Mouse (Mus musculus) olfactory bulb, adult 2 months (tissue): ENCODE measurements around the gene Synm. TPM values are rescaled to one million over a fixed set of nuclear protein-coding genes. Genes with fewer than 3 reads are reported as not detected.

Experiments used
- H3K27ac ChIP-seq: fragments of 200-500 bp; 2 replicates; pipeline ENCODE4 v1.5.1; 2012; ENCODE audit warnings: low read depth, low read length; ENCODE audit not compliant: insufficient read depth
- H3K4me1 ChIP-seq: fragments of 200-500 bp; 2 replicates; pipeline ENCODE4 v1.6.1; 2012; ENCODE audit warnings: low read length; ENCODE audit not compliant: control insufficient read depth, insufficient read depth
- H3K4me3 ChIP-seq: fragments of 200-500 bp; 2 replicates; pipeline ENCODE4 v1.5.1; 2012; ENCODE audit warnings: mild to moderate bottlenecking, low read depth, low read length, moderate library complexity; ENCODE audit not compliant: insufficient read depth
- CTCF ChIP-seq: fragments of 200-500 bp; IDR thresholded peaks from 2 replicates; pipeline ENCODE4 v1.5.1; 2012; ENCODE audit warnings: low read depth, mild to moderate bottlenecking, low read length, moderate library complexity; ENCODE audit not compliant: insufficient read depth
- POLR2A ChIP-seq: fragments of 200-500 bp; IDR thresholded peaks from 2 replicates; pipeline ENCODE4 v1.6.1; 2012; ENCODE audit warnings: mild to moderate bottlenecking, low read depth, low read length, moderate library complexity; ENCODE audit not compliant: insufficient read depth
- WGBS: fragments of 180-500 bp; shearing (Covaris S2); methylation state at CpG from one replicate; pipeline ENCODE4 v1.1.7; 2018; 5-methylcytosine and 5-hydroxymethylcytosine counted together
- polyA plus RNA-seq: library from polyadenylated mRNA; stranded (reverse); fragments of >200 nt; gene quantifications from 2 replicates; pipeline ENCODE4 v1.2.4, GENCODE M21; 2012; ENCODE audit warnings: low replicate concordance; ENCODE audit not compliant: missing spikeins, insufficient read depth, insufficient read length

Gene Synm
- not detected in 2 replicates for polyA plus RNA-seq

DNA sequence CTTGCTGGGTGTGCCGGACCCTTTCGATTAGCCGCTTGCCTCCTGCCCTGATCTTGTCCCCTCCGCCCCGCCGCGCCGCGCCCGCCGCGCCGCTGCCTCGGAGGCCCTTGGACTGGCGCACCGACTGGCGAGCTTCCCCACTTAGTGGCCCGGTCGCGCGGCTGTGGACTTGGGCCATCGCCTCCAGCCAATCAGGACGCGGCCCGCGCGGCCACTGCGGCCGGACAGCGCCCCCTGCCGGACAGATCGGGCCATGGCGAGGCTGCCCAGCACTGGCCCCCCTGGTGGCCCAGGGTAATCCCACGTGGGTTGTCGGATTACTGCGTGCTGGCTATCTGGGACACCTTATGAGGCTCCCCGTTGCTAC lies at the start of gene Synm:
Gene Synm, minus strand, starts transcription at position 114 of the 367 bp plus-strand sequence.
- TF ChIP-seq POLR2A (no peak), CTCF (peak; percentile 97)
- Histone ChIP-seq H3K4me1 (peaks cover 3% of the 10 kb centered on the region; the same call in 1 of the 2 replicates), H3K4me3 (peak within 1 kb of the TSS; percentile 51), H3K27ac (no peak within 1 kb of the TSS)
- WGBS: under 1% methylated on average over 37 of the region's 37 CpGs

DNA sequence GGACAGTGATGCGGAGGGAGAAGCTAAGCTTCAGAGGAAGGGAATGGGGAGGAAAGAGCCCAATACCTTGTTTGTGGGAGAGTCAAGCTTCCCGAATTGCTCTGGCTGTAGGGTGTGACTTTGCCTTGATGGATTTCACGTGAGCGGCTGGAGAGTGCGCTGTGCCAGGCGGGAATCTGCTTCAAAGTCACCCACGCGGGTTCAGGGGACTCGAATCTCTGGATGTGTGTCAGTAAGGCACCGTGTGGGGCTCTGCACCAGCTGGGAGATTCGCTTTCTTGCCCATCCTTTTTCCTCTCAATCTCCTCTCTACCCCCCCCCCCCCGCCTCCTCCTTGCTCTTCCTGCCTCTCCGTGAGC lies 44.3 kb upstream of the Synm start:
- Histone ChIP-seq H3K4me3 (peak overlapping the region; percentile 37), H3K4me1 (peaks cover 12% of the 10 kb centered on the region), H3K27ac (no peak overlapping the region)
- 8% methylated on average over 13 of the region's 13 CpGs for WGBS
- no peak for TF ChIP-seq POLR2A
- no peak for TF ChIP-seq CTCF

DNA sequence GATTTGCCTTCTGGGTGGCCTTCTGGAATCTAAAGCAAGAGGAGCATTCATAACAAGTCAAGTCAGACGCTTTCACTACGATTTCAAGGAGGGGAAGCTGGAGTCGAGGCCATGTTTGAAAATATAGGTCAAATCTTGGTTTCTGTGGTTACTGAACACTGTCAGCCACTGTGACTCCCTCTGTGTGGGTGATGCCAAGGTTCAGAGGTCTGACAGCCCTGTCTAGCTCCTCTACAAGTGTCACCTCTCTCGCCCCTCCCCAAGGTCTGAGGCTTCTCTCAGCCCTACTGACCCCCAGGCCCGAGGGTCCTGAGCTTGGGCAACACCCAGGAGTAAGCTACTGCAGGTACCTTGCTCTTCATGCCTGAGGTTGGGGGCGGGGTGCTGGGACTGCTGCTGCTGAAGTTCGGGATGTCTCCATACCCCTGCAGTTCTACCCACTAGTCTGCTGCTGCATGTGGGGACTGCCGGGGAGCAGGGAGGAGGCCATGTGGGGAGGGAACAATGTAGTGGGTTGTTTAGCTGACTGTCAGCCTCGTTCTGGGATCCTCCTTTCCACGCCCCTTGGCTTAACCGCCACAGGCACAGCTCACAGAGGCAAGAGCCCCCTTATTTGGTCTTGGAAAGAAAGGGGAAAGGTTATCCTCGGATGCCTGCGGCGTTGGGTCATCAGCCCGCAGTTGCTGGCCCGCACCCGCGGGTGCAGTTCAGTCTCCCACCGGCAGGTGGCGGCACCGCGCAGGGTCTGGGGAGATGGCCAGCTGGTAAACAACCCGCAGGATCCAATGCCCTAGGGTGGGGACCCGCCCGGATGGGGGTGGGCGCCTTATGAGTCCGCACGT lies 43.7 kb upstream of the Synm start:
- 15% methylated on average over 28 of the region's 28 CpGs for WGBS
- TF ChIP-seq CTCF: peak; percentile 99
- TF ChIP-seq POLR2A: no peak
- no peak overlapping the region for H3K27ac ChIP-seq
- H3K4me1 ChIP-seq: peaks cover 12% of the 10 kb centered on the region
- H3K4me3 ChIP-seq: peak overlapping the region; percentile 37

DNA sequence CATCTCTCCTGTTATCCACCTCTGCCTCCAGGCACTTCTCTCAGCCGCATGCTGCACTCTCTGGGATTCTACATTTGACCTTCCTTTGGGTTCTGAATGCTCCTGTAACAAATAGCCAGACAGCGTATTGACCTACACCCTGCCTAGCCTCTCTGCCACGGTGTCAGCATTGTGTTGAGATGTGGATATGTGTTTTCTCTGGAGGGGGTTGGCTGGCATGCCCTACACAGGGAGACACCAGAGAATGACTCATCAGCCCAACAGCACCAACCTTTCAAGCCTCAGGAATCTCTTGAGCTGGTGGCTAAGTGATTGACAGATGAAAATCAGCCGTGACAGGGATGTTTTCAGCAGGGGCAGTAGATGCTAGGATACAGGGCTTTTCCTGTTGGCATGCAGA lies 41.5 kb upstream of the Synm start:
- TF ChIP-seq POLR2A (no peak), CTCF (no peak)
- no peak overlapping the region for H3K27ac ChIP-seq
- no peak overlapping the region for H3K4me3 ChIP-seq
- peaks cover 12% of the 10 kb centered on the region for H3K4me1 ChIP-seq
- WGBS: 83% methylated on average over 4 of the region's 4 CpGs

DNA sequence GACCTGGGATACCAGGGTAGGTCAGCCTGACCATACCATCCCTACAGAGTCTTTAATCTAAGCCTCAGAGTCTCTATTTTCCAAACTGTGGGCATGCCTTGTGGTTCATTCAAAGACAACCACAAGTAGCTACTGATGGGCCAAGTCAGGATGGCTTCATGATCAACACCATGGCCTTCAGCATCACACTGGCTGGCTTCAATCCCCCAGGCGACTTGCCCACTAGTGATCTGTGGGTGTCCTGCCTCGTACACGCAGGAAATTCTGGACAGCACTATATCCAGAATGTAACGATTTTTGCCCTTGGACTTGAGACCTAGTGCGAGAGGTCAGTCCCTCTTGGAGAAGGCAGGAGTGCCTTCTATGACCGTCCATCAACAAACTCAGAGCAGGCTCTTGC lies 41.0 kb upstream of the Synm start:
- WGBS: 95% methylated on average over 6 of the region's 6 CpGs
- H3K27ac ChIP-seq: no peak overlapping the region
- no peak overlapping the region for H3K4me3 ChIP-seq
- H3K4me1 ChIP-seq: peaks cover 12% of the 10 kb centered on the region
- TF ChIP-seq POLR2A: no peak
- TF ChIP-seq CTCF: no peak

DNA sequence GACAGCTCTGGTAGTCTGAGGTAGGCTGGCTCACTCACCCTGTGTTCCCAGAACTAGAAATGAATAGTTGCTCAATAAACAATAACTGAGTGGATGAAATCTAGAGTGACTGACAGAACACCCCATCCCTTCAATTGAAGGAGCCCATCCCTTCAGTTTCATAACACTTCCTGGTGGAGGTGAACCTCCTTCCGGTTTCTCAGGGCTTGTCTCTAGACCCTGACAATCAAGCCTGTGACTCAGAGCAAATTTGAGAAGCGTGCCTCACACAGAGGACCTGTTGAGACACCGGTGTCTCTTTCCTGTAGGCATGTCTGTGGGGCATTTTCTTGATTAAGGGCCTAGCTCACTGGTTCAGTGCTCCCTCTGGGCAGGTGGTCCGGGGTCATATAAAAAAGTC lies 38.9 kb upstream of the Synm start:
- H3K27ac ChIP-seq: no peak overlapping the region
- TF ChIP-seq CTCF (no peak), POLR2A (no peak)
- WGBS: 94% methylated on average over 4 of the region's 4 CpGs
- no peak overlapping the region for H3K4me3 ChIP-seq
- H3K4me1 ChIP-seq: peaks cover 5% of the 10 kb centered on the region

DNA sequence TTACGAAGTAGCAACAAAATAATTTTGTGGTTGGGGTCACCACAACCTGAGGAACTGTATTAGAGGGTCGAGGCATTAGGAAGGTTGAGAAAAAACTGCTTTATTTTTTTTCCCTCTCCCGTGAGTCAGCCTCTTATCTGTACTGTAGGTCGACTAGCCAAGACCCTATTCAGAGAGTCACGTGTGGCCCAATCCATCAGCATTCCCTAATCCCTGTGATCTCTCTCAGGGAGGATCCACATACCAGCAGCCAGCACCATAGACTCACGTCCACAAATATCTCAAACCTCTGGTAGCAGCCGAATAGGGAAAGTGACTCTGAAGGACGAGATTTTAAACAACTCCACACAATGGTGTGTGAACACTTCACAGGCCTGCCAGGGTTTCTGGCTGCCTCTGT lies 37.5 kb upstream of the Synm start:
- Histone ChIP-seq H3K4me1 (no peaks in the 10 kb centered on the region; the same call in 1 of the 2 replicates), H3K4me3 (no peak overlapping the region), H3K27ac (no peak overlapping the region)
- TF ChIP-seq CTCF (no peak), POLR2A (no peak)
- 61% methylated on average over 8 of the region's 8 CpGs for WGBS

DNA sequence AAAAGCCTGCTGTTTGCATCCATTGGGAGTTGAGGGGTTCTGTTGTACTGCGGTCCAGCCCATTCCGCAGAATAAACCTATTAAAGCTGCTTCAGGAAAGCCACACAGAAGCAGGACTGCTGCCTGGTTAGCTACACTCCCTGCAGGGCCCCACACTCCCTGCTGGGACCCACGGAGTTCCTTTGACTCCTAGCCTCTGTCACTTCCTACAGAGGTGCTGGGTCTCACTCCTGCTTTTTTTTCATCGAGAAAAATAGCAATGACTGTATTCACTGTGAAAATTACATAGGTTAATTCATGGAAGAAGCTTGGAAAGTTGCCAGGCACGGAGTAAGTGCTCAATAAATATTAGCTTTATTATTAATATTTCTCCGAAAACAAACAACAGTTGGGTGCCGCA lies 33.9 kb upstream of the Synm start:
- no peak for TF ChIP-seq CTCF
- no peak for TF ChIP-seq POLR2A
- WGBS: 69% methylated on average over 7 of the region's 7 CpGs
- Histone ChIP-seq H3K27ac (no peak overlapping the region), H3K4me1 (no peaks in the 10 kb centered on the region; the same call in 1 of the 2 replicates), H3K4me3 (no peak overlapping the region)

DNA sequence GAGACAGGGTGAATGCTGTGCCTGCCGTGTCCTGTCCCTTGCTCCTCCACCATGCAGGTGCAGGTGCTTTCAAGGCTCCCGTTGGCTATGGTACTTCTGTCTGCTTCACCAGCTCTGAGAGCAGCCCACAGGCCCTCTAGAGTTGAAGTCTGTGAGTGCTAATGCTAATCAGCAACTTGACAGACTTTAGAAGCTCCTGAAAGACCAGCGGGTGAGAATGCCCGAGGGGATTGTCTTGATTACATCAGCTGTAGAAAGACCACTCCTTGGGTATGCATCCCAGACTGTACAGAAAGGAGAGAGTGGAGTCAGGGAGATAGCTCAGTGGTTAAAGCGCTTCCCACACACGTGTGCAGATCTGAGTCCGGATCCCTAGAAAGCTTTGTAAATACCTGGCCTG lies 31.7 kb upstream of the Synm start:
- no peaks in the 10 kb centered on the region for H3K4me1 ChIP-seq
- no peak for TF ChIP-seq POLR2A
- TF ChIP-seq CTCF: no peak
- H3K4me3 ChIP-seq: no peak overlapping the region
- H3K27ac ChIP-seq: no peak overlapping the region
- 71% methylated on average over 7 of the region's 7 CpGs for WGBS
